Mouse (Mus musculus) frontal cortex, postnatal 10 days (tissue): ENCODE measurements around the gene Filip1l.

Experiments
- DNase-seq, 2 experiments: peaks; one replicate each; pipeline ENCODE4 v3.0.0; 2022; ENCODE audit warnings: low spot score in 2 of 2, mixed read lengths in 1 of 2

Filip1l gene

DNA sequence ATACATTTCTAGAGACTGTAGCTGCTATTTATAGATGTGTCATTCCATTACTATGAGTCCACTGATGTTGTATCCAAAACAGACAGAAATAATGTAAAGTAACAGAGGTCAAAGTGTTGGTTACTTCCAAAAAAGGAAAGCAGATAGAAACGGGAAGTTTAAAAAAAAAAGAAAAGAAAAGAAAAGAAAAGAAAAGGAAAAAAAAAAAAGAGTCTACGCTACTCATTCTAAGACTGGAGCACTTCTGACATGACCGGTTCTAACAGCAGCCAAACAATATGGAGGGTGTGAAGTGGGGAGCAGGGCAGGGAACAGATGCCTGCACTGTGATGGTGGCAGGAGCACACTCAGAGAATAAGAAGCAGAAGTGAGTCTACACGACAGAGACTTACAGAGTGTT lies 175.6 kb downstream of the Filip1l start:
- no peak for DNase-seq

GRCm38 (mm10) chr16:57530547-57530946 lies 177.7 kb downstream of the Filip1l start:
- no peak for DNase-seq

GRCm38 (mm10) chr16:57532081-57532493 lies 179.2 kb downstream of the Filip1l start:
- no peak for DNase-seq

GRCm38 (mm10) chr16:57534365-57534764 lies 181.5 kb downstream of the Filip1l start:
- DNase-seq = no peak

DNA sequence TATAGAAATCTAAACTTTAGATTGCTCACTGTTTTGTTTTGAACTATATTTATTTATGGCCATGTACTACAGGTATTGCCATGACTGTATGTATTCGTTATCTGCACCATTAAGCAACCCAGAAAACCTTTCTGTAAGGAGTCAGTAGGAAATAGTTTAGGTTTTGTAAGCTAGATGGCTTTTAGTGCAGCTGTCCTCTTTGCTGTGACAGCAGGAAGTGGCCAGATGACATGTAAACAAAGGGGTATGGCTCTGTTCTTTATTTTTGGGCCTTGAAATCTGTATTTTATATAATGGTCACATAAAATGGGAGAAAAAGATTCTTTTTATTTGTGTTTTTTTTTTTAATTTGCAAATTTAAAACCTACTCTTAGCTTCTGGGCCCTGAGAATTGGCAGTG lies 181.9 kb downstream of the Filip1l start:
- no peak for DNase-seq

DNA sequence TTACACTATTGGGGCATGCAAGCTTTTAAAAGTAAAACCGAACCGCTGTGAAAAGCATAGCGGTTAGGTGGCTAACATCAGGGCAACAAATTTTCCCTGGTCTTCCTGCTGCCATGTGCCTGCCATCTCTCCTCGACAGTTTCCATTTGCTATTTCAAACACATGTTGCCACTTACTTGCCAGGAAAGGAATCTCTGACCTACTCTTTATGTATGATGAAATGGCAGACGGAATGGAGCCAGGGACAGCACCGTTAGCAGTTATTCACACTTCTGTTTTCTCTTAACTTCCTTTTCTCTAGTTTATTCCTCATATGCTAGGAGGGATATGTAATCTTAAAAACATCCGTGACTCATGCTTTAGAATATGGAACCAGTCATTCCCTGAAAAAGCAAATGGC lies 183.6 kb downstream of the Filip1l start:
- no peak for DNase-seq

DNA sequence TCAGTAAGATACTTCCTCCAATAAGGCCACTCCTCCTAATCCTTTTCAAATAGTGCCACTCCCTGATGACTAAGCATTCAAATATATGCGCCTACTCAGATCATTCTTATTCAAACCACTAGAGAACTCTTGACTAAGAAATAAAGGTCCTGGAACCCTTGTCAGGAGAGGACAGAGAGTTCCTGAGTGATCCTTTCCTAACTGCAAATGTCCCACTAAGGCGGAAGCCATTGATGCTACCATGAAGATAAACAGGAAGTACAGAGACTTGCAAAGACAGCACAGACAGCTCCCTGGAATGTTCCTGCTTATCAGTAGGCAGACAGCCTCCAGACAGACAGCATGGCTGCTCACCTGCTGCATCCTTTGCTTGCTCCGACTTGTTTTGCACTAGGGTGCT lies 190.3 kb downstream of the Filip1l start:
- DNase-seq = no peak

DNA sequence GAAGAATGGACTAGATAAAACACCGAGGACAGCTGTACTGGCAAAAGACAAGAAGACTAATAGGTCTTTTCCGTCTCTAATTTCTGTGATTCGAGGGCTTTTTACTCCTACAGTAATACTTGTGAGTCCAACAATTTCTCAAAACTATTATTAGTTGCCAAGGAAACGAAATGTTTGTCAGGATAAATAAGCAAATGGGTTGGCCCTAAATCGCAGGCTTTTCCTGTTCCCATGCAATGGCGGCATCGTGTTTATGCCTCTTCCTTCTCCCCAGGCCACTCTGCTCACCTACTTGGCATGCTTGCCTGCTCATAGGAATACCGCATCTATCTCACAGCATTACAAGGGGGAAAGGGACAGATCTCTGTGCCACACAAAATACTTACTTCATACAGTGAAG lies 191.5 kb downstream of the Filip1l start:
- no peak for DNase-seq

DNA sequence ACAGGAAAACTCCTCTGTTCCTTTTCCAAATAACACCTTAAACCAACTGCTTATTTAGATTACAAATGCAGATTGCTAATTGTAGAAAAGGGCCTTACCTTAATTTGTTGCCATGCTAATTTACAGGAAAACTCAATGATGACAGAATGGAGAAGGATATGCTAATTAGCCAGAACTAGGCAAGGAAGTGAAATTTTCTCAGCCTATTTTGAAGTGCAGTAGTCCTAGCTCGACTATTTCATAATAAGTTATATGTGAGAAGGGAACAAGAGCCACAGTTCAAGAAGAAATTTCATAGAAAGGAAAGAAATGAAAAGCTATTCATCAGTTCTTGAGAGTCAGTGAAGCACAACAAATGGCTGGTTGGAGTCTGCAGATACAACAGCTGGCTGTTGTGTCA lies 193.5 kb downstream of the Filip1l start:
- no peak for DNase-seq

- DNase-seq = no peak
Observed at GRCm38 (mm10) chr16:57548608-57549007, 195.7 kb downstream of the Filip1l start.

- peak; percentile 17 to 46 for DNase-seq
Observed at GRCm38 (mm10) chr16:57549061-57550037, 196.5 kb downstream of the Filip1l start.

DNA sequence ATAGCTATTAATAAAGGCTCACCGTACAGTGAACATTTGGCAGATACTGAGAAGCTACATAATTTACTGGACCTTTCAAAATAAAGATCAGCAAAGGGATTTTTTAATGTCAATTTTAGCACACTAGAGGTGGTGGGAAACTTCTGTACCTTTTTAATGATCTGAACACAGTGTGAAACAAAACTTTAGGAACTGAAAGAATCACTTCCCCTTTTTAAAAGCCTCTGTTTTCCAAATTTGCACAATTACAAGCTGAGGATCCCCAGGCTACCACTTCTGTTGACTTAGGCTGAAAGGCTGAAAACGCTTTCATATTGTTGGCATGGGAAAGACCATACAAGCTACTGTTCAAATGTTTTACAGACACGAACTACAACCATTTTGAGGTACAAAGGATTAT lies 197.2 kb downstream of the Filip1l start:
- DNase-seq = no peak

GRCm38 (mm10) chr16:57550817-57551216 lies 197.9 kb downstream of the Filip1l start:
- no peak for DNase-seq

DNA sequence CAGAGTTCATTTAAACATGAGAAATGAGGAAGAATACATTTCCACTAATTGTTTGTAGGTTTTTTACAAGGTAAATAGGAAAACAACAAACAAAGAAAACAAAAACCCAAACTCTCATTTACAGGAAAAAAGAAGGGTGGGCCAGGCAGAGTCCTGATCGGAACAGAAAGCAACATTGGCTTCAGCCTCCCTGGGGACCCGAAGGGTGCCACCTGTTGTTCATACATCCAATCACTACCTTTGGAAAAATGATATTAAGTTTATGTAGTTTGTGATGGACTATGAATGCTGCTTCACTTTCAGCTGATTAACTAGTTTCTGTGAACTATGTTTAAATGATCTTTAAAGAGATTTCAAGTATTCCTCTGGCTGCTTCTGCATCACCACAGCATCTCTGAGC lies 198.7 kb downstream of the Filip1l start:
- no peak for DNase-seq

DNA sequence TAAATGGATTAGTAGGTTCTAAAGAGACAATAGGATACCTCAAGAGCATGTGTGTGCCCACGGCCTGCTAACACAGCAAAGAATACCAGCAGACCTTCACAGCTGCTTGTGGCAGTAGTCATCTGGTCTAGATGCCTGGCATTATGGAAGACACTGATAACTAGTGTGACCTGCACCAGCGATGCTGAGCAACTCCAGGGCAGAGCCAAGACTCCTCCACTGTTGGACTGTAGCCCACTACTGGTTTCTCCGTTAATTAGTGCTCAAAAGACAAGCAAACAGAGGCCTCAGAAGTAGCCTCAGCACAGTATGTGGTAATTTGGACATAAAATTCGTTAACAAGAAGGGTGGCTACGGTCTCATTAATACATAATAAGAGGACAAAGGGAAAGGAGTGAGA lies 199.8 kb downstream of the Filip1l start:
- no peak for DNase-seq

DNA sequence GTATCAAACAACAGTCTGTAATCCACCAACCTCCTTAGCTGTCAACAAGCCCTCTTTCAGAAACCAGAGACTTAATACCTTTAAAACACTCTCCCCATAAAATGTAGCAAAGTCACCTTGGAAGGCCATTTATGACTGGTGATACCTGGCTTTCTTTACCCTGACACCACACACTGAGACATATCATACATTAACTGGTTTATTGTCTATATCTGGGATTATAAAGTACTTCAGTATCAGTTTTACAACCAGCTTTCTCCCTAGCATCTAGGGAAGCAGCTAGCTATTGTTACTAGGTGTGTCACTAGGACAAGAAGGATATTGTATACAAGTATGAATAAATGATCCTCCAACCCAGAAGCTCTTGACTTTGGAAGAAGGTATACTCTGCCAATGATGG lies 200.3 kb downstream of the Filip1l start:
- no peak for DNase-seq

GRCm38 (mm10) chr16:57554886-57555400 lies 202.1 kb downstream of the Filip1l start:
- no peak for DNase-seq

GRCm38 (mm10) chr16:57555667-57556066 lies 202.8 kb downstream of the Filip1l start:
- DNase-seq = no peak

DNA sequence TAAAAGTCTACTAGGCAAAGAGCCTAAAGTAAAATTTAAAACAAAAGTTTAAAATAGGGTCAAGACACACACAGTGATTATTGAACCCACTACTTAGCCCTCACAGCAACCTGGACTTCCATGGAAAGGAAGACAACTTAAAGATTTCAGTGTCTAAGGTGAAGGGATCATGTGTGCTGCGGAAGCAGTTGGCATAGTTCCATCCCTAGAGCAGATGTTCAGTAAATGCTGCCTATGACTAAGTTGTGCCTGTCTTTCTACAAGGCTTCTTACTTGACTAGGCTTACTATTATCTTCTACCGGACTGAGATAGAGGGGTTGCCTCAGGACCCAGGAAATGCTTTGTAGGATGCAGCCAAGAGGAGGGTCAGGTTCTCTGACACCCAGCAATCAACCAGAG lies 203.4 kb downstream of the Filip1l start:
- no peak for DNase-seq

GRCm38 (mm10) chr16:57558258-57558657 lies 205.4 kb downstream of the Filip1l start:
- DNase-seq = no peak

- DNase-seq = no peak
Observed at GRCm38 (mm10) chr16:57560185-57560584, 207.3 kb downstream of the Filip1l start.

GRCm38 (mm10) chr16:57563453-57563852 lies 210.6 kb downstream of the Filip1l start:
- no peak for DNase-seq

DNA sequence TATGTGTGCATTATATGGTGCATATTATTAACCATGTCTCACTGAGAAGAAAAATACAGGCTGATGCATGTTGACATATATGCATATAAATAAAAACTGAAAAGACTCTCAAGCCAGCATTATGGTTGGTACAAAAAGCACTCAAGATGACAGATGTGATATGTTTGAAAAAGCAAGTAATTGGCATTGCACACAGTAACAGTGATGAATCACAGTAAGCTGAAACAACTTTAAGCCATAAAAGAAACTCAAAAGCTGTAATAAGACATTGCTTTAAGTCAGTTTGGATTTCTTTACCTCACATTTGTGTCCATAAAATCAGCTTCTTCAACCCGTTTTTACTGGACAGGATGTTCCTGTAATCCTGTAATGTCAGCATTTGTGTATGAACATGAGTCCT lies 211.9 kb downstream of the Filip1l start:
- no peak for DNase-seq
